Mouse (Mus musculus) erythroblast, embryonic 14.5 days (primary cell): Measurements from ENCODE around the gene Erg.

Experiments
- GATA1 ChIP-seq: IDR thresholded peaks from 2 replicates; pipeline ENCODE4 v1.6.1; 2012; ENCODE audit warnings: low read length, inconsistent platforms, mixed read lengths
- TAL1 ChIP-seq: IDR thresholded peaks from 3 replicates; pipeline ENCODE4 v1.6.1; 2012; ENCODE audit warnings: low read length, inconsistent platforms, mixed read lengths

- no peak for TF ChIP-seq TAL1
- no peak for TF ChIP-seq GATA1
Measured at GRCm38 (mm10) chr16:95466548-95466947, 119.8 kb downstream of the Erg start.
